Mouse (Mus musculus) forebrain, postnatal 0 days (tissue): ENCODE data around the gene Dph3. TPM values are rescaled to one million over a fixed set of nuclear protein-coding genes. Genes with fewer than 3 reads are reported as not detected.
"Not testable (repeated sequence)": the region's sequence is repeated elsewhere in the genome, so short reads cannot be mapped to it uniquely, and the experiment has no call there.

Experiments
- ATAC-seq: fragments of 200-750 bp; cut with Nextera tagmentation; 2 replicates; pipeline ENCODE4 v1.8.0; 2017; ENCODE audit warnings: mild to moderate bottlenecking, moderate library complexity
- DNase-seq: peaks from one replicate; pipeline ENCODE4 v3.0.0-alpha.2; 2015
- H3K27ac ChIP-seq: fragments of 300-500 bp; sonication (generic); 2 replicates; pipeline ENCODE4 v1.5.1; 2014; ENCODE audit warnings: low read depth, mild to moderate bottlenecking, antibody characterized with exemption, low read length, moderate library complexity, mixed read lengths
- H3K27me3 ChIP-seq: fragments of 300-500 bp; sonication (generic); 2 replicates; pipeline ENCODE4 v1.6.1; 2014; ENCODE audit warnings: mild to moderate bottlenecking, low read length, mixed read lengths; ENCODE audit not compliant: insufficient read depth
- H3K36me3 ChIP-seq: fragments of 300-500 bp; sonication (generic); 2 replicates; pipeline ENCODE4 v1.6.1; 2014; ENCODE audit warnings: mild to moderate bottlenecking, moderate library complexity; ENCODE audit not compliant: insufficient read depth
- H3K4me1 ChIP-seq: fragments of 300-500 bp; sonication (generic); 2 replicates; pipeline ENCODE4 v1.6.1; 2014; ENCODE audit warnings: antibody characterized with exemption; ENCODE audit not compliant: insufficient read depth
- H3K4me2 ChIP-seq: fragments of 300-500 bp; sonication (generic); 2 replicates; pipeline ENCODE4 v1.6.1; 2014; ENCODE audit warnings: low read depth, mild to moderate bottlenecking, moderate library complexity
- H3K4me3 ChIP-seq: fragments of 300-500 bp; sonication (generic); 2 replicates; pipeline ENCODE4 v1.5.1; 2014; ENCODE audit warnings: low read depth, low read length, mixed read lengths
- H3K9ac ChIP-seq: fragments of 300-500 bp; sonication (generic); 2 replicates; pipeline ENCODE4 v1.6.1; 2014; ENCODE audit warnings: mild to moderate bottlenecking
- H3K9me3 ChIP-seq: fragments of 300-500 bp; sonication (generic); 2 replicates; pipeline ENCODE4 v1.6.1; 2016; ENCODE audit warnings: low read length
- CTCF ChIP-seq: sonication (generic); IDR thresholded peaks from 2 replicates; pipeline ENCODE4 v1.5.1; 2016; ENCODE audit warnings: antibody characterized with exemption, control low read depth, low read depth
- WGBS: fragments of 180-500 bp; shearing (Covaris S2); extraction: QIAGEN DNeasy Blood & Tissue Kit; methylation state at CpG from one replicate; pipeline ENCODE4 v1.1.7; 2014; 5-methylcytosine and 5-hydroxymethylcytosine counted together
- polyA plus RNA-seq: library from polyadenylated mRNA; unstranded; fragments of >200 nt; fragmentation: Nextera tagmentation; extraction: Ambion mirVana; gene quantifications from 2 replicates; pipeline ENCODE4 v1.2.1, GENCODE M21; 2015
- total RNA-seq: library from RNA; depleted of rRNA; stranded (reverse); fragments of >200 nt; gene quantifications from 2 replicates; pipeline ENCODE4 v1.2.3, GENCODE M21; 2014

The Dph3 gene
- total and polyA plus RNA-seq, 2 experiments from 2014 or later, result 54.7 to 68.0 TPM

- H3K27ac ChIP-seq, result no peak overlapping the region
- WGBS, result 87% methylated on average over 5 of the region's 5 CpGs
Observed at GRCm38 (mm10) chr14:32096740-32097139, 11.2 kb upstream of the Dph3 start.

GRCm38 (mm10) chr14:32095646-32096045 lies 10.1 kb upstream of the Dph3 start:
- no peak for DNase-seq
- no peak for ATAC-seq
- no peak for TF ChIP-seq CTCF
- WGBS, result 73% methylated on average over 5 of the region's 5 CpGs
- peaks cover 67% of the 10 kb centered on the region for H3K36me3 ChIP-seq
- H3K27ac ChIP-seq, result no peak overlapping the region
- no peaks in the 10 kb centered on the region for H3K27me3 ChIP-seq
- no peak overlapping the region for H3K4me2 ChIP-seq
- H3K4me3 ChIP-seq, result no peak overlapping the region
- H3K9me3 ChIP-seq, result no peaks in the 10 kb centered on the region
- H3K9ac ChIP-seq, result no peak overlapping the region
- no peaks in the 10 kb centered on the region for H3K4me1 ChIP-seq

More at GRCm38 (mm10) chr14:32096740-32097139, 11.2 kb upstream of the Dph3 start:
- Histone ChIP-seq H3K9ac (no peak overlapping the region), H3K4me3 (no peak overlapping the region), H3K4me2 (no peak overlapping the region), H3K27me3 (no peaks in the 10 kb centered on the region), H3K9me3 (no peaks in the 10 kb centered on the region), H3K4me1 (no peaks in the 10 kb centered on the region), H3K36me3 (peaks cover 71% of the 10 kb centered on the region)
- TF ChIP-seq CTCF, result no peak
- no peak for ATAC-seq
- no peak for DNase-seq

GRCm38 (mm10) chr14:32093500-32094117 lies 8.1 kb upstream of the Dph3 start:
- Histone ChIP-seq H3K9ac (no peak overlapping the region), H3K27ac (no peak overlapping the region), H3K27me3 (no peaks in the 10 kb centered on the region), H3K4me3 (no peak overlapping the region), H3K36me3 (peaks cover 48% of the 10 kb centered on the region), H3K9me3 (no peaks in the 10 kb centered on the region), H3K4me2 (no peak overlapping the region), H3K4me1 (no peaks in the 10 kb centered on the region)
- no peak for TF ChIP-seq CTCF
- WGBS, result 94% methylated on average over 11 of the region's 11 CpGs
- no peak for ATAC-seq
- DNase-seq, result no peak

GRCm38 (mm10) chr14:32093018-32093417 lies 7.5 kb upstream of the Dph3 start:
- H3K36me3 ChIP-seq, result peaks cover 42% of the 10 kb centered on the region
- ATAC-seq (no peak), DNase-seq (no peak)
- TF ChIP-seq CTCF, result no peak
- WGBS, result 78% methylated on average over 1 of the region's 1 CpGs
- no peaks in the 10 kb centered on the region for H3K4me1 ChIP-seq
- H3K9ac ChIP-seq, result no peak overlapping the region
- H3K4me3 ChIP-seq, result no peak overlapping the region
- no peaks in the 10 kb centered on the region for H3K27me3 ChIP-seq
- no peak overlapping the region for H3K27ac ChIP-seq
- no peak overlapping the region for H3K4me2 ChIP-seq
- H3K9me3 ChIP-seq, result no peaks in the 10 kb centered on the region

GRCm38 (mm10) chr14:32091704-32092103 lies 6.2 kb upstream of the Dph3 start:
- H3K27ac ChIP-seq, result no peak overlapping the region
- no peak for ATAC-seq
- no peaks in the 10 kb centered on the region for H3K4me1 ChIP-seq
- no peaks in the 10 kb centered on the region for H3K27me3 ChIP-seq
- no peak overlapping the region for H3K4me2 ChIP-seq
- WGBS, result 92% methylated on average over 4 of the region's 4 CpGs
- H3K9ac ChIP-seq, result no peak overlapping the region
- peaks cover 30% of the 10 kb centered on the region for H3K36me3 ChIP-seq
- TF ChIP-seq CTCF, result no peak
- H3K4me3 ChIP-seq, result no peak overlapping the region
- no peaks in the 10 kb centered on the region for H3K9me3 ChIP-seq
- DNase-seq, result no peak

- ATAC-seq (no peak), DNase-seq (no peak)
- H3K9ac ChIP-seq, result no peak overlapping the region
- H3K27ac ChIP-seq, result no peak overlapping the region
- no peaks in the 10 kb centered on the region for H3K4me1 ChIP-seq
- no peaks in the 10 kb centered on the region for H3K9me3 ChIP-seq
- TF ChIP-seq CTCF, result no peak
- no peak overlapping the region for H3K4me3 ChIP-seq
- no peak overlapping the region for H3K4me2 ChIP-seq
- no peaks in the 10 kb centered on the region for H3K27me3 ChIP-seq
- 90% methylated on average over 4 of the region's 4 CpGs for WGBS
- H3K36me3 ChIP-seq, result peaks cover 26% of the 10 kb centered on the region
Observed at GRCm38 (mm10) chr14:32091124-32091523, 5.6 kb upstream of the Dph3 start.

- H3K27ac ChIP-seq, H3K4me3 ChIP-seq, H3K9ac ChIP-seq, H3K4me2 ChIP-seq, H3K4me1 ChIP-seq, H3K27me3 ChIP-seq, DNase-seq, H3K9me3 ChIP-seq, ATAC-seq, H3K36me3 ChIP-seq: not testable (repeated sequence)
- 90% methylated on average over 7 of the region's 7 CpGs for WGBS
Observed at GRCm38 (mm10) chr14:32087584-32088248, 2.2 kb upstream of the Dph3 start.
